In the genomic region with DNA sequence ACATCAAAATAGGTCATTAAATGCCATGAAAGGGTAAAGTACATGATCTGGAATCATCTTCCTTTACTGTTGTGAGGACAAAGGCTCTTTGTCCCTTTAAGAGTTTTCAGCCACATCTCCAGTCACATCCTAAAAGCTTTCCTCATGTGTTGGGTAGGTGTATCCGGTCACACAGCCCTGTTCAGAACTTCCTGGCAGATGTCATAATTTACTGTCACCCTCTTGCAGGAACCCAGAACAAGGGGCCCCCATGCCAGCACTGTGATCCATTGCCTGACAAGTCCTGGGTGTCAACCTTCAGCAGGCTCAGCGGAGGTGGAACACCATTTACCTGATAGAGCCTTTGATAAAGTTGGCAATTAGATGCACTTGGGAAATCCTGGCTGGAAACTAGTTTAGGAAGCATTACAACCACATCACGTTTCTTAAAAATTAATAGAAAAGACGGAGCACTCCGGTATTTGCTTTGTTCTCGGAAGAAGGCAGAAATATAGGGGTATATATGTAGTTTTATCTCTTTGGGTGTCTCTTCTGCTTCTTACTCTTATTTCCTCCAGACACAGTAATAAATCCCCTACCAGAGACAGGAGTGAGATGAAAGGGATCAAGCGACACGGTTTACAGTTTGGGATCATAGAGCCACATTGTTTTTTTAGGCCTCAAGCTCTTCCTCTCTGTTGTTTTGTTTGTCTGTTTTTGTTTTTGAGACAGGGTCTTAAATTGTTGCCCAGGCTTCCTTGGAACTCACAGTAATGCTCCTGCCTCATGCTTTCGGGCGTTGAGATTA, we compare ENCODE assay signal across 14 mouse cellular contexts.
DNase-seq lines count a peak whose midpoint lies in the region; ATAC-seq lines count a peak whose summit lies in the region.
"Had no signal": no experiment of that assay in that cellular context is flagged by ENCODE, and none has a peak within 500 bp of the region (broad histone marks: within the 10 kb centered on the region; RNA-seq: fewer than 3 reads in every experiment).

No protein-coding gene starts in this region.

- DNase-seq in adrenal gland, postnatal 25 days, result peak; percentile 1
- no peak for DNase-seq in adrenal gland, adult 18-20 months (ENCODE audit: low spot score in 2 of 2)
- peak; percentile 18 for DNase-seq in fat pad, adult 2 months (ENCODE audit: extremely low read depth, low read depth, low spot score)
- DNase-seq in kidney, adult 8-10 months, result peak; percentile 12 to 15
- peak; percentile 32 to 68 for DNase-seq in kidney, postnatal 25 days
- no peak for DNase-seq in spleen, postnatal 10 days (ENCODE audit: low spot score in 2 of 2)
- DNase-seq: gastrocnemius, postnatal 36 days; left cerebral cortex, postnatal 4 days; thymus, postnatal 25 days had no signal

- no peak for ATAC-seq in monocyte, adult 5-6 weeks (replicated peaks; ENCODE audit: insufficient number of reproducible peaks, low FRiP score, low TSS enrichment, poor library complexity, severe bottlenecking)
- ATAC-seq: forebrain, embryonic 15.5 days; intestine, postnatal 0 days; liver, embryonic 12.5 days; midbrain, embryonic 13.5 days had no signal

Comparison
In these comparisons a context has a peak if more than half of its experiments do, and no peak if none do; other contexts are left out.
1. DNase-seq: peak in adrenal gland, postnatal 25 days (single experiment), fat pad, adult 2 months (single experiment), kidney, adult 8-10 months (2 of 2) and kidney, postnatal 25 days (2 of 2); none in adrenal gland, adult 18-20 months (0 of 2) and spleen, postnatal 10 days (0 of 2).